Mouse (Mus musculus) CD4-positive, CD25-positive, alpha-beta regulatory T cell, adult 2 months (primary cell): ENCODE results near the gene Actn3.

Source experiments
- DNase-seq: peaks from one replicate; pipeline ENCODE4 v3.0.0-alpha.2; 2012; ENCODE audit warnings: low read depth, low spot score

Actn3 gene

DNA sequence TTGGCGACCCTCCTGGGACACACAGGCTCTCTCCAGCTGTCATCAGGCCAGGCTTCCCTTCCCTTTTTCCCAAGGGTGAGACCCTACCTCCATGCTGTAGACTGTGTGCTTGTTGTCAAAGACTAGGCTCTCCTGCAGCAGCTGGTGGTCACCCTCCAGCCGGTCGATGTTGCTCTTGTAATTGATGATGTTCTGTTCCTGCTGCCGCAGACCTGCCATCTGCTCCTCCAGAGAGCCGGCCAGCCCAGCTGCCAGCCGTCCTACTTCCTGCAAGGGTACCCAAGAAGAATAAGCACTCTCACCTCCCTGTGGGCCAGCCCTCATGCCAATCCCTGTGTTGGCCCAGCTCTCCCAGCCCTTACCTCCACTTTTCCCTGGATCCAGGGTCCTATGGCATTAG, 14.7 kb downstream of the Actn3 start:
- no peak for DNase-seq

DNA sequence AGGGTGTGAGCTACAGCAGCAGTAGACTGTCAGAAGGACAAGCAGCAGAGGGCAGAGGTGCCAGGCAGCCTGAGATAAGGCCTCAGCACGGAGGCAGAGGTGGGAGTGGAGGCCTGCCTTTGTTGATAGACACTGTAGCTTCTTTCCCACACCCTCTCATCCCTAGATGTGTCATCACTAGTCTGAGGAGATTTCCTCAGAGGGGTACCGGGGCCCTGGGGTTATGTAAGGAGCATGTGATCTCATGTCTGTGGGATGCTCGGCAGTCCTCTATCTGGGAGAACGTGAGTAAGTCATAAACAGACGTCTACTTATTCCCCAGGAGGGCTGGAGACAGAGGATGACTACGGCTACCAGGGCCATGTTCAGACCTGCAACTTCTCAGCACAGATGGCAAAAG, 18.6 kb downstream of the Actn3 start:
- DNase-seq = no peak

DNA sequence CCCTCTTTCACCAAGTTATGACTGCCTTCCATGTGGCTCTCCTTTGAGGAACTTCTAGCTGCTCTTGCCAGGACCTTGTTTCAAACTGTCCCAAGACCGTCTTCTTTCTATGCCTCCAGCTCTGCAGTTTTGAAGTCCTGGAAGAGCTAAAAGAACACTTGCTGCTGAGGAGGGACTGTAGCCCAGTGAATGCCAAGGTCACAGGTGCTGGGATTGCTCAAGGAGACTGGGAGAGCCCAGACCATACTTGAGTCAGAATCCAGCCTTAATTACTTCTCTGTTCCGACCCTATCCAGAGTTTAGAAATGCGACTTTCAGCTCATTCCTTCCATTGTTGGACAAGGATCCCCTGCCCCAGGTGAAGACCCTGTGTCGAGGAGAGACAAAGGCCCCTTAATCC, 21.8 kb downstream of the Actn3 start:
- no peak for DNase-seq

DNA sequence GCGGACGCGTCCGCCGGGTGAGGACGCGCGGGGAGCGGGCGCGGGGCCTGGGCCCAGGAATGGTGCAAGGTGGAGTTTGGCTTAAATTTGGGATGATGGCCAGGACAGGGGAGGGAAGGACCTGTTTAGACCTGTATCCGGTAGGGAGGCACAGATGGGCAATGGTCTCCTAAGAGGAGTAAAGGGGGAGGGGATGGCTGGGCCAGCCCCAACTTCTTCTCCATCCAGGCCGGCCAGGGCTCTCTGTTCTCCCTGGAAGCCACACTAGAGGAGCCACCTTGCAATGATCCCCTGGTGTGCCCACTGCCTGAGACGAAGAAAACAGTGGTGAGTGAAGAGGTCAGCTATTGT, 22.3 kb downstream of the Actn3 start:
- DNase-seq = no peak

DNA sequence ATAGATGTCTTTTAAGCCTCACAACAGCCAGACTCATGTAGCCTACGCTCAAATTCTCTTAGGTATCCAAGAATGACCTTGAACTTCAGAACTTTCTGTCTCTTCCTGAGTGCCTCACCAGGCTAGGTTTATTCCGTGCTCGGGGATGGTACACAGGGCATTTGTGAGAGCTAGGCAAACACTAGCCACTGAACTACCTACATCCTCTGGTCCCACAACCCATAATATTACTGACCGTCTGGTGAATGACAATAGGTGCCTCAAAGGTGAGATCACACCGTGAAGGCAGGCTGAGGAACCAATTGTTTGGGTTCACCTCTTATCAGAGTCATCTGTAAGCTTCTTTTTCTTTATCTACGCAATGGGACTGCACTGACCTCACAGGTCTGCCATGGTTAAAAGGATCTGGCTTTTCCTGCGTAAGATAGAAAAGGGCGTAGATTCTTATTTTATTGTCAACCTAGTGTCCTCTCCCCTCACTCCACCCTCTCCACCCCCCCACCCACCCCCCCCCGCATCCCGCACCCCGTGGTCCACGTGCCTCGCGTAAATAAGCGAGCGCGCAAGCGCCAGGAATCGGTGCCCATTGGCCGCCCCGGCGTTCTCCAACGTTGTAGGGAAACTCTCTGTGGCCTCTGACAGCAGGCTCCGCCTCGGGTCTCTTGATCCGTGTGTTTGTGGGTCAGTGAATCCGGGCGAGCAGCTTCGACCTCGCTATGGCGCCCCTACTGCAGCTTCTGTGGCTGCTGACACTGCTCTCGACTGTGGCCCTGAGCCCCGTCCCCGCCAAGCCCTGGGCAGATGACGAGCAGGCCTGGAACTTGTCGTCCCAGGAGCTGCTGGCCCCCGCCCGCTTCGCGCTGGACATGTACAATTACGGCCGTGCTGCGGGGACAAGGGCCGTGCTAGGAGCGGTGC, 22.9 kb downstream of the Actn3 start, which contains the start of gene Ctsf:
Gene Ctsf, plus strand, starts transcription at position 579 of the 918 bp plus-strand sequence.
- peak; percentile 38 for DNase-seq

DNA sequence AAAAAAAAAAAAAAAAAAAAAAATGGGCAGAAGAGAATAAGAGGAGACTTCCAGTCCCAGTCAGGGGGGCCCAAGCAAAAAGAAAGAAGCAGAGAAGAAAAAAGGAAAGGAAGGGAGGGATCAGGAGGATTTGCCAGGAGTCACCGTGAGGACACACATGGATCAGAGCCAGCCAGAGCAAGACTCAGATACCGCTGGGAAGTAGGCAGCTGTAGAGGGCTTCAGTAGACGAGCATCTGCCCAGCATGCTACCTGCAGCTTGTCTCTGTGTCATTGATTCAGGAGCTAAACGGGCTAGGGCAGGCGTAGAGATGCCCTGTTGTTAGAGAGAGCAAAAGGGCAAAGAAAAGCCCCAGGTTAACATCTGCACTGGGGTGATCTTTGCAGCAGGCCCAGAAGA, 27.4 kb downstream of the Actn3 start:
- no peak for DNase-seq

DNA sequence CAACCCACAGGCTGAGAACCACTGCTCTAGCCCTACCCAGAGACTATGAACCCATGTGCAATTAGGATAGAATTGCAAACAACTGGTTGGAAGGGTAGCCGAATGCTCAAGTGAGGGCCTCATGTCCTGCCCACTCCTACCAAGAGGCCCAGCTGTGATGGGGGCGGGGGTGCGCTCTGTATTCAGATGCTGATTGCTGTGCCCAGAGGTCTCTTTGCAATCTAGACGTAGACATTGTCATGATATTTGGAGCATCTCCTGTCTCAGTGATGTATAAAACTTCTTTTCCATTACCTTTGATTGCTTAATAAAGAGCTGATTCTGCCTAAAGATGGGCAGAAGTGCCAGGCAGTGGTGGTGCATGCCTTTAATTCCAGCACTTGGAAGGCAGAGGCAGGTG, 27.9 kb downstream of the Actn3 start:
- DNase-seq = no peak

DNA sequence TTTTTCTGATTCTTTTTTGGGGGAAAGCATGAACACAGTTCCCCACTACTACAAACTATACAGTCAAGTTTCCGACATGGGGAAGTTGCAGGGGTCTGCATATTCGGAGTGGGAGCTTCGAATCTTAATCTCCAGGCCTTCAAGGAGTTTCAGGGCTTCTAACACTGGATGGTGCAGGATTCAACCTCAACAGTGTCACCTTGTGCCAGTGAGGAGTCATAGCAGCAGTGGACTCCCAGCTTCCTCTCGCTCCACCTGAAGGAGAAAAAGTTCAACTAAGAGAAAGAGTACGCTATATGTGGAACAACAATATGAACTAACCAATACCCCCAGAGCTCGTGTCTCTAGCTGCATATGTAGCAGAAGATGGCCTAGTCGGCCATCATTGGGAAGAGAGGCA, 30.2 kb downstream of the Actn3 start:
- DNase-seq = peak; percentile 82

DNA sequence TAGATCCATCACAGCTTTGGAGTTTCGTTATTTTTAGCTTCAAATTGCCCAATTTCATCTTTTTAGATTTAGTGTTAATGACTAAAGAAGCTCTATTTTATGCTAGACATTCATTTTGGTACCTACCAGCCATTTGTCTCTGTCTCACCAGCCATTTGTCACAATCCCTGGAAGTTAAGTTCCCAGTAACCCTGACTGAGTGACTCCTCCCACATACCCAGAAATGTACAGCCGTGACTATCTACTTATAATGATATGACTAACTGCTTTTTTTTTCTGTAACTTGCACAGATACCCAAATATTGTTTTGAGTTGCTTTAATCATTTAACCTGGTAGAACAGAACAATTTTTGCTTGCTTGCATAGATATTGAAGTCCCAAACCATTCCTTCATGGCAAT, 31.9 kb downstream of the Actn3 start:
- DNase-seq = no peak

DNA sequence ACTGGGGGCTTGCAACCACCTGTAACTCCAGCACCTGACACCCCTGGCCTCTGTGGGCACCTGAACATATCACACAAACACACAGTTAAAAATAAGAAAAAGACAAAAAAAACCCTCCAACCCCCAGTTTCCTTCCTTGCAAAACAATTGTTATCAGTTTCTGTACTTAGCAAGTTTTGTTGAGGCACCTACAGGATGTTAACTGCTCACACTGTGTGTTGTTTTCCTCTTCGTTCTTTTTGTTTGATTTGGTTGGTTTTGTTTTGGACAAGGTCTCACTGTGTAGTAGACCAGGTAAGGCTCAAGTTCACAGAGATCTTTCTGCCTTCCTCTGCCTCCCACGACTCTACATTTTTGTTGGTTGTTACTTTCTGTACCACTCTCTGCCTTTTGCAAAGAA, 35.1 kb downstream of the Actn3 start:
- DNase-seq = peak; percentile 51

DNA sequence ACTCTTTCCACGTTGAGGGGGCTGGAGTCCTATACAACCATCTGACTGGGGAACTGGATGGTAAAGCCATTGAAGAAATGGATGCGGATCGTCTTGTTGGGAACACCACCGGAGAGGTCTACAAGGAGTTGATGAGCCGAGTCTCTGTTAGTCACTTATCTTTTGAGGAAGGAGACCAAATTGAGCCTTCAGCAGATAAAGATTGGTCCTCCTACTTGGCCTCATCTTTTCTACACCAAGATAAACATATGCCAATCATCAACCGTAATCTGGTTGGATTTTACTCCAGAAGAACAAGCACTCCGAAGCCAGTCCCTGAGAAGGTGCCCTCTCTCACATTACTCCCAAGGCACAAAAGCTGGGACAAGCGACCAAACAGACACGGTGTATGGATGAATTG, 36.9 kb downstream of the Actn3 start:
- no peak for DNase-seq

DNA sequence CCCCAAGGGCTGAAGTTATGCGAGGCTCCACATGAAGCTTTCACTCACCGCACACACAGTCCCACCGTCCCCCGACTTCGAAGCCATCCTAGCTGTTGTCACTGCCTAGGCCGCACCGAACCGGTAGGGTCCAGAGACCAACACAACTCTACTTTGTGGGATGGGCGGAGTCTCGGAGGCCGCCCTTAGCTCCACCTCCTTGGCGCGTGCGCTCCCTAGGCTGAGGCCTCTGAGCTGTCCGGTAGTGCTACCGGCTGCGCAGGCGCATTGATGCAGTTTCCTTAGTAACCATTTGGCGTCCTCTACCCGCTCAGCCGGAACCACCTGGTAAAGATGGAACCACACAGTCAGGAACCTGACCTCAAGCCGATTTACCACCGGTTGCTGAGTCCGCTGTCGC, 38.6 kb downstream of the Actn3 start, which contains the start of the genes Ccs and Ccdc87:
Gene Ccs, minus strand, starts transcription at position 184 of the 400 bp plus-strand sequence.
Gene Ccdc87, plus strand, starts transcription at position 218 of the 400 bp plus-strand sequence.
- peak; percentile 98 for DNase-seq

DNA sequence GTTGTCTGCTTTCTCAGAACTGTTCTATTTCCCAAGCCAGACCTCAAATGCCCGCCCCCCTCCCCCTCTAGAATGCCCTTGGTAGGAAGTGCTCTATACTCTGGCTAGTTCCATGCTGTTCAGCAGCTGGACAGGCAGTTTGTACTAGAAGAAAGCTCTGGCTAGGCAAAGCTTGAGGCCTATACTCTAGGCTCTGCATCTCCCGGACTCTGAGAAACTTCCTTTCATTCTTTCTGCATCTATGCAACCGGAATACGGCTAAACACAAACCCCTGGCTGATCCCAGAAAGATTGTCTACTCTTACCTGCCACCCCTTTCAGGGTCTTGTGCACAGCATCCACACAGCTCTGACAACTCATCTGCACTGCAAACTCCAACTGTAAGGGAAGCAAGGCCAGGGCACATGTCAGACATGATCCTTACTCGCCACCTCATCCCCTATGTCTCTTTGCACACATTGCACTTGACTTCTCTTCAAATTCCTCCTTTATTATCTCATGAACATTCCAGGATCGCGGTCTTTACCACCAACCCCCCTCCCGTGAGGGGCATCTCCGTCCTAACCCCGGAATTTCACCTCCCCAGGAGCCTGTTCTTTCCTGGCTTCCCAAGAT, 39.1 kb downstream of the Actn3 start:
- no peak for DNase-seq

DNA sequence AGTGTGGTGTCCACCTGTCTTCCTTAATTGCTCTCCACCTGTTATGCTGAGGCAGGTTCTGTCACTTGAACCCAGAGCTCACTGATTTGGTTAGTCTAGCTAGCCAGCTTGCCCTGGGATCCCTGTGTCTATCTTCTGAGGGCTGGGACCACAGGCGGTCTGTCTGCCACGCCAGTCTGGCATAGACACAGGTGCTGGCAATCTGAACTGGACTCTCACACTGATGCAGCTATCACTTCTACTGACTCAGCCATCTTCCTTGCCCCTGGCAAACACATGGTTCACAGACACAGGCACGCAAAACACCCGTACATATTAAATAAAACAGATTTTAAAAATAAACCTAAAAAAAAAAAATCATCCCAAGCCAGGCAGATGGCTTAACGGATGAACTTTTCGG, 40.7 kb downstream of the Actn3 start:
- no peak for DNase-seq

DNA sequence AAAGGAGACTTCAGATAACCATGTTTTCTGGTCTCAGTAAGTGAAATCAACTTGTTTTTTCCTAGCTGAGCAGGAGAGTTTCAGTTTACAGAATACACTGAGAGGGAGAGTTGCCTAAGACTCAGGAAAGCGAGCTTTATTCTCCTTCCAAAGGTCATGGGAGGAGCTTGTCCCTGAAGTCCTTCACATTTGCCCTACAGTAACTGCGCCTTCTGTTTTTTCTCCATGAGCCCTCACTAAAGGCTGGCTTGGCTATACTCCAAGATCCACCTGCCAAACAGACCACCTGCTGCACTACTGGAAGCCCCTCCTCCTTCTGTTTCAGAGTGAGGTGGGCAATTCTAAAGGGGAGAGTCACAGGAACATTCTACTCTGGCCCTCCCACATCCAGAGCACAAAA, 41.6 kb downstream of the Actn3 start:
- no peak for DNase-seq

DNA sequence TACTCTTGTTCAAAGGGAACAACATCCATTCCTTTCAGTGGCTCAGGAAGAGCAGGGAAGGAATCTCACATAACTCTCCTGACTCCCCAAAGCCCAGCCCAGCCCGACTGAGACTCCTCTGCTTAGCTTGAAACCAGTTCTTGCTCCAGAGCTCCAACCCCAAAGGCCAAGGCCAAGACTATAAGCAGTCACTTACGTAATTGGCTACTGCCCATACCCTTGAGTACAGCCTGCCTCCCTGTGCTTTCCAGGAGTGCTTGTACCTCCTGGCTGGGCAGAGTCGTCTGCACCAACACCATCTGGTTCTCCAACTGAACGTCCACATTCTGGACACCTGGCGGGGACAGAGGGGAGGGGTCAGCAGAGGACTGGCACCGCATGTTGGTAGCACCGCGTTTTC, 43.7 kb downstream of the Actn3 start:
- DNase-seq = no peak

DNA sequence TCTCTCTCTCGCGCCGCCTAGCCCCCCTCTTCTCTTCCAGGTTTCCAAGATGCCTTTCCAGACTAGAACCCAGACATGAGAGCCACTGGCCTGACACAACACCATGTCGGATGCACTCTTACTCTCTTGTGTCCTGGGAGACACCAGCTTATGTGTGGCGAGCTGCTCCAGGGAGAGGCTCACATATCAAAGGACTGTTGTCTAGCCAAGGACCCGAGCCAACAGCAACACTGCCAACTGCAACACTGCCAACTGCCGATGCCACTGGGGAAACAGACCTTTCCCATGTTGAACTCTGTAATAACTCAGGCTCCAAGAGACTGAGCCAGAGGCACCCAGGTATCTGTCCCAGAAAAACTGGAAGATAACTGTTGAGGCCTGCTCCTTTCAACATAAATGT, 48.6 kb downstream of the Actn3 start:
- DNase-seq = no peak

DNA sequence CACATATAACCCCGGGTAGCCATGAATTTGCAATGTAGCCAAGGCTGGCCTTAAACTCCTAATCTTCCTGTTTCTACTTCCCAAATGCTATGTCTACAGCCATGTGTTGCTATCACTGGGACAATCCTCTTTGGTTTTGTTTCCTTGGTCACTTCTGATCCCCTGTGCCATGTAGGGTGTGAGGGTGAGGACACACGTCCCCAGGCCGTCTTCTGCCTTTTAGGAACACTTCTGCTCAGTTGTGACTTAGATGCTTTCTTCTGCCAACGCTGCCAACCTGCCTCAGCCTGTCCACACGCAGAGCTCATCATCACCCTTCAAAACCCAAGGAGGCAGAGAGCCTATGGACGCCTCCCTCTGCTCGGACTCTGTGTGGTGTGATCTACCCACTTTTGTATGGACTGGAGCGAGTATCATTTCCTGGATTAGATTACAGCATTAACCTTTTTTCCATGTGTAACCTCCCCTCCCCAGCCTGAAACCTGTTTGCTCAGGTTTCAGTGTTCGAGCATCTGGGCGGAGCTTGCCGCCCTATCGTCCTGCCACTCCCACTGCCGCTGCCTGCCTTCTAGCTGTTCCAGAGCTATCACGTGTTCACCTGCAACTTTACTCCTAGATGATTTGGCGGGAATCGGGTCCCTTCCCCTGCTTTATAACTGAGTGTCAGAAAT, 49.1 kb downstream of the Actn3 start:
- no peak for DNase-seq

DNA sequence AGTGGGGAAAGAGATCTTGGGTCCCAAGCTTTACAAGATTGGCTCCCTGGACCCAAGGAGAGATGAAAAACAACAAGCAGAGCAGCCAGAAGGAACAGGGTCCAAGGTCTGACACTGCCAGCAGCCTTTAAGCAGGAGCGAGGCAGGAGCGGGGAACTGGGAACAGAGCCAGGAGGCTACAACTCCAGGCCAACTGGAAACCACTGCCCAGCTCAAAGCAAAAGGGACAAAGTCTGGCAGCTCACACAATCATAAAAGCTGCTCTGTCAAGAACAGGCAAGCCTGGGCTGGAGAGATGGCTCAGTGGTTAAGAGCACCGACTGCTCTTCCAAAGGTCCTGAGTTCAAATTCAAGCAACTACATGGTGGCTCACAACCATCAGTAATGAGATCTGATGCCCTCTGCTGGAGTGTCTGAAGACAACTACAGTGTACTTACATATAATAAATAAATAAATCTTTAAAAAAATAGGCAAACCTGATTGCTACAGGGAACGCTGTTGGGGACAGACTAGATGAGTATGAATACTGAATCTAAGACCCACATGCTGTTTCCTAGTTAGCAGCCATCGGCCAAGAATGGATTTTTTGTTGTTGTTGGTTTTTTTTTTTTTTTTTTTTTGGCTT, 56.9 kb downstream of the Actn3 start:
- DNase-seq = peak; percentile 22

DNA sequence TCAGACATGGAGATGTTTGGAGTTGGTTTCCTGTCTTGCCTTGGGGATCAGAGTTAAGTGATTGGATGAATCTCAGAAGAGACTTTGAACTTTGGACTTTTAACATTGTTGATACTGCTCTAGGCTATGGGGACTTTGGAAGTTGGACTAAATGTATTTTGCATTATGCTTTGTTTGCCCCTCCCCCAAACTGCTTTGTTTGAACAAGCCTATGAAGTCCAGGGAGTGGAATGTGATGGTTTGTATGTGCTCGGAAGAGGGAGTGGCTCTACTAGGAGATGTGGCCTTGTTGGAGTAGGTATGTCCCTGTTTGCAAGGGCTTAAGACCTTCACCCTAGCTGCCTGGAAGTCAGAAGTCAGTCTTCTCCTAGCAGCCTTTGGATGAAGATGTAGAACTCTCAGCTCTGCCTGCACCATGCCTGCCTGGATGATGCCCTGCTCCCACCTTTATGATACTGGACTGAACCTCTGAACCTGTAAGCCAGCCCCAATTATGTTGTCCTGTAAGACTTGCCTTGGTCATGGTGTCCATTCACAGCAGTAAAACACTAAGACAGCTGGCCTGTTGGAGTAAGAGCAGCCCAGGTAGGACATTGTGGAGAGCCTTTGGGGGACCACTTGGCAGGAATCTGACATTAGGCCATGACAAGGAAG, 60.4 kb downstream of the Actn3 start:
- DNase-seq = no peak

DNA sequence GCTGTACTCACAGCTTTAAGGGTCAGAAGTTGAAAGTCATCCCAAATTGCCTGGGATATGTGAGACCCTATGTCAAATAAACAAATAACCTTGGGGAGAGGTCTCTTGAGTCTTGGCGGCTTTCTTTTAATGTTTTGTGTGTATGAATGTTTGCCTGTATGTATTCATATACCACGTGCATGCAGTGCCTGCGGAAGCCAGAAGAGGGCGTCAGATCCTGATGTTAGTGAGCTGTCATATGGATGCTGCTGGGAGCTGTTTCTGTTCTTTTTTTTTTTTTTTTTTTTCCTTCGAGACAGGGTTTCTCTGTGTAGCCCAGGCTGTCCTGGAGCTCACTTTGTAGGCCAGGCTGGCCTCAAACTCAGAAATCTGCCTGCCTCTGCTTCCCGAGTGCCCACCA, 64.7 kb downstream of the Actn3 start:
- peak; percentile 65 for DNase-seq
